Mouse (Mus musculus) myocyte (in vitro differentiated cells): ENCODE measurements around the gene Sash1. TPM values are rescaled to one million over a fixed set of nuclear protein-coding genes. Genes with fewer than 3 reads are reported as not detected.

Experiments used
- H3K27me3 ChIP-seq: one replicate; pipeline ENCODE4 v1.6.1; 2011; ENCODE audit not compliant: control insufficient read depth, insufficient read depth, insufficient read length
- H3K36me3 ChIP-seq: one replicate; pipeline ENCODE4 v1.6.1; 2011; ENCODE audit not compliant: control insufficient read depth, insufficient read depth
- H3K4me2 ChIP-seq: one replicate; pipeline ENCODE4 v1.6.1; 2011; ENCODE audit warnings: low read depth, control low read depth
- H3K4me3 ChIP-seq: one replicate; pipeline ENCODE4 v1.5.1; 2011; ENCODE audit warnings: mild to moderate bottlenecking, control low read depth, moderate library complexity
- H3K79me2 ChIP-seq: one replicate; pipeline ENCODE4 v1.6.1; 2011; ENCODE audit not compliant: control insufficient read depth, insufficient read depth
- H3ac ChIP-seq: one replicate; pipeline ENCODE4 v1.6.1; 2011; ENCODE audit not compliant: control insufficient read depth, insufficient read length
- CEBPB ChIP-seq: IDR thresholded peaks from 2 replicates; pipeline ENCODE4 v1.6.1; 2011; ENCODE audit warnings: mild to moderate bottlenecking, moderate library complexity; ENCODE audit not compliant: poor library complexity, insufficient read depth, severe bottlenecking
- E2F4 ChIP-seq: IDR thresholded peaks from one replicate; pipeline ENCODE4 v1.6.1; 2011; ENCODE audit warnings: mild to moderate bottlenecking, control low read depth, moderate library complexity; ENCODE audit not compliant: insufficient read depth
- MAX ChIP-seq: IDR thresholded peaks from one replicate; pipeline ENCODE4 v1.6.1; 2011; ENCODE audit warnings: low read depth, mild to moderate bottlenecking, control low read depth
- MYOD1 ChIP-seq, 3 experiments: IDR thresholded peaks; one replicate each; pipeline ENCODE4 v1.6.1; 2011; ENCODE audit warnings: control low read depth in 2 of 3, low read depth in 2 of 3, mild to moderate bottlenecking in 2 of 3, moderate library complexity in 1 of 3; ENCODE audit not compliant: insufficient read length in 2 of 3, control insufficient read depth in 1 of 3
- MYOG ChIP-seq, 3 experiments: IDR thresholded peaks; one replicate each; pipeline ENCODE4 v1.6.1; 2011; ENCODE audit warnings: control low read depth in 2 of 3, low read depth in 2 of 3, mild to moderate bottlenecking in 2 of 3; ENCODE audit not compliant: insufficient read length in 2 of 3, control insufficient read depth in 1 of 3, insufficient read depth in 1 of 3
- POLR2A ChIP-seq: IDR thresholded peaks from one replicate; pipeline ENCODE4 v1.6.1; 2011; ENCODE audit warnings: low read depth, mild to moderate bottlenecking, control low read depth, moderate library complexity; ENCODE audit not compliant: insufficient read length
- POLR2AphosphoS2 ChIP-seq: IDR thresholded peaks from one replicate; pipeline ENCODE4 v1.6.1; 2011; ENCODE audit warnings: low read depth, control low read depth; ENCODE audit not compliant: insufficient read length
- REST ChIP-seq: IDR thresholded peaks from one replicate; pipeline ENCODE4 v1.6.1; 2011; ENCODE audit warnings: mild to moderate bottlenecking, control low read depth, moderate library complexity; ENCODE audit not compliant: insufficient read depth, insufficient read length
- SRF ChIP-seq: IDR thresholded peaks from one replicate; pipeline ENCODE4 v1.6.1; 2011; ENCODE audit warnings: low read depth; ENCODE audit not compliant: control insufficient read depth, insufficient read length
- TCF12 ChIP-seq: IDR thresholded peaks from one replicate; pipeline ENCODE4 v1.6.1; 2011; ENCODE audit warnings: mild to moderate bottlenecking, control low read depth; ENCODE audit not compliant: poor library complexity, insufficient read depth, severe bottlenecking
- TCF3 ChIP-seq: IDR thresholded peaks from one replicate; pipeline ENCODE4 v1.6.1; 2011; ENCODE audit warnings: low read depth, control low read depth; ENCODE audit not compliant: insufficient read length
- USF1 ChIP-seq: IDR thresholded peaks from one replicate; pipeline ENCODE4 v1.6.1; 2011; ENCODE audit warnings: low read depth, mild to moderate bottlenecking, control low read depth, moderate library complexity
- polyA plus RNA-seq: library from polyadenylated mRNA; unstranded; fragments of >200 nt; fragmentation: generic; extraction: Trizol; gene quantifications from one replicate; pipeline ENCODE4 v1.2.1, GENCODE M21; 2012; ENCODE audit warnings: missing spikeins

The Sash1 gene
- polyA plus RNA-seq, 1 experiment: 1.9 TPM

GRCm38 (mm10) chr10:8779842-8780241, 106.0 kb downstream of the Sash1 start:
- Histone ChIP-seq H3K36me3 (no peaks in the 10 kb centered on the region), H3K4me2 (no peak overlapping the region), H3K4me3 (no peak overlapping the region), H3K79me2 (no peaks in the 10 kb centered on the region), H3ac (no peak overlapping the region), H3K27me3 (no peaks in the 10 kb centered on the region)
- TF ChIP-seq CEBPB: no peak
- no peak for TF ChIP-seq MYOD1 (IDR thresholded peaks at IDR 0.05; ENCODE audit: control insufficient read depth in 1 of 3, insufficient read length in 2 of 3, low read depth in 2 of 3)
- no peak for TF ChIP-seq USF1
- no peak for TF ChIP-seq MYOG (IDR thresholded peaks at IDR 0.05; ENCODE audit: control insufficient read depth in 1 of 3, insufficient read depth in 1 of 3, insufficient read length in 2 of 3, low read depth in 2 of 3)
- no peak for TF ChIP-seq SRF
- TF ChIP-seq TCF12: no peak
- no peak for TF ChIP-seq POLR2A
- TF ChIP-seq MAX: no peak
- no peak for TF ChIP-seq TCF3
- TF ChIP-seq REST: no peak
- no peak for TF ChIP-seq POLR2AphosphoS2
- no peak for TF ChIP-seq E2F4

DNA sequence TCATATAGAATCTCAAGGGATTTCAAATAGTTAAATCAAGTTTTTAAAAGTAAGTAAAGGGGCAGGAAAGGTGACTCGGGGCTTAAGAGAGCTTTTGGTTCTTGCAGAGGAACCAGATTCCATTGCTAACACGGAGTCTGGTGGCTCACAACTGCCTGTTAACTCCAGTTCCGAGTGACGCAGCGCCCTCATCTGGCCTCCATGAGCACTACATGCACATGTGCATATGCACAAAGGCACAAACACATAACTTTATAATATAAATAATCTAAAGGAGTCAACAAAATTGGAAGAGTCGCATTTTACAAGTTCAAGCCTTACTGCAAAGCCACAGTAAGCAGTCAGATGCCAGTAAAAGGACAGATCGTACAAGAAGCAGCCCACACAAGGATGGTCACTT, 107.0 kb downstream of the Sash1 start:
- no peaks in the 10 kb centered on the region for H3K36me3 ChIP-seq
- no peaks in the 10 kb centered on the region for H3K27me3 ChIP-seq
- no peak overlapping the region for H3K4me3 ChIP-seq
- no peak overlapping the region for H3ac ChIP-seq
- no peaks in the 10 kb centered on the region for H3K79me2 ChIP-seq
- no peak overlapping the region for H3K4me2 ChIP-seq
- TF ChIP-seq POLR2A: no peak
- TF ChIP-seq POLR2AphosphoS2: no peak
- TF ChIP-seq CEBPB: no peak
- TF ChIP-seq USF1: no peak
- TF ChIP-seq TCF3: no peak
- TF ChIP-seq TCF12: no peak
- TF ChIP-seq MYOG (IDR thresholded peaks at IDR 0.05; ENCODE audit: control insufficient read depth in 1 of 3, insufficient read depth in 1 of 3, insufficient read length in 2 of 3, low read depth in 2 of 3): no peak
- no peak for TF ChIP-seq E2F4
- TF ChIP-seq MYOD1 (IDR thresholded peaks at IDR 0.05; ENCODE audit: control insufficient read depth in 1 of 3, insufficient read length in 2 of 3, low read depth in 2 of 3): no peak
- TF ChIP-seq REST: no peak

GRCm38 (mm10) chr10:8777552-8778253, 108.2 kb downstream of the Sash1 start:
- TF ChIP-seq E2F4 (no peak), TCF3 (no peak), CEBPB (no peak), USF1 (no peak), POLR2A (no peak), MAX (no peak), MYOG (IDR thresholded peaks at IDR 0.05; ENCODE audit: control insufficient read depth in 1 of 3, insufficient read depth in 1 of 3, insufficient read length in 2 of 3, low read depth in 2 of 3) (no peak), POLR2AphosphoS2 (no peak)
- Histone ChIP-seq H3ac (no peak overlapping the region), H3K4me2 (no peak overlapping the region), H3K79me2 (no peaks in the 10 kb centered on the region), H3K4me3 (no peak overlapping the region), H3K27me3 (no peaks in the 10 kb centered on the region), H3K36me3 (no peaks in the 10 kb centered on the region)

- no peaks in the 10 kb centered on the region for H3K36me3 ChIP-seq
- H3K27me3 ChIP-seq: no peaks in the 10 kb centered on the region
- TF ChIP-seq MYOD1 (IDR thresholded peaks at IDR 0.05; ENCODE audit: control insufficient read depth in 1 of 3, insufficient read length in 2 of 3, low read depth in 2 of 3): no peak
- no peak for TF ChIP-seq TCF12
- TF ChIP-seq REST: no peak
- no peak for TF ChIP-seq SRF
- TF ChIP-seq MAX: no peak
- no peak for TF ChIP-seq POLR2AphosphoS2
- TF ChIP-seq TCF3: no peak
- no peak for TF ChIP-seq USF1
- no peak for TF ChIP-seq MYOG (IDR thresholded peaks at IDR 0.05; ENCODE audit: control insufficient read depth in 1 of 3, insufficient read depth in 1 of 3, insufficient read length in 2 of 3, low read depth in 2 of 3)
- H3ac ChIP-seq: no peak overlapping the region
- H3K4me3 ChIP-seq: no peak overlapping the region
- no peak overlapping the region for H3K4me2 ChIP-seq
- H3K79me2 ChIP-seq: no peaks in the 10 kb centered on the region
Observed at GRCm38 (mm10) chr10:8776791-8777190, 109.1 kb downstream of the Sash1 start.

DNA sequence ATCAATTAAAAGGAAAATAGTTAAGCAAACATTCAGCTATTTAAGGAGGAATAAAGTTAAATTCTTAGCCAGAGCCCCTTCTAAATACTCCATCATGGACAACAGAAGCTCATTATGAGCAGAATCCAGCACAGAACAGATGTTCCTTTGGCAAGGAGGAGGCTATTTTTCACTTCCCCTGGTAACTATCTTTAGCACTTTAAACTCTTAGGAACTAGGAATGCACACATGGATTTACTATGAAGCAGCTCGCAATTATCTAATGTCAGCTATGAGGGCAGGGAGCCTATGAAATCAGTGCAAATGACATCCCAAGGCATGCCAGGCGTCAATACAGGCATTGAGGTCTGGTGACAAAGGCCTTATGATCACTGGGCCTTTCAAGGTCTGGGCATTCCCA, 110.1 kb downstream of the Sash1 start:
- Histone ChIP-seq H3K4me2 (no peak overlapping the region), H3K27me3 (no peaks in the 10 kb centered on the region)
- TF ChIP-seq E2F4: no peak
- TF ChIP-seq REST: no peak
- no peak for TF ChIP-seq MYOD1 (IDR thresholded peaks at IDR 0.05; ENCODE audit: control insufficient read depth in 1 of 3, insufficient read length in 2 of 3, low read depth in 2 of 3)
- no peak for TF ChIP-seq USF1
- TF ChIP-seq POLR2AphosphoS2: no peak
- TF ChIP-seq SRF: no peak
- no peak for TF ChIP-seq MYOG (IDR thresholded peaks at IDR 0.05; ENCODE audit: control insufficient read depth in 1 of 3, insufficient read depth in 1 of 3, insufficient read length in 2 of 3, low read depth in 2 of 3)
- TF ChIP-seq TCF3: no peak
- no peak for TF ChIP-seq MAX
- TF ChIP-seq CEBPB: no peak
- TF ChIP-seq TCF12: no peak
- TF ChIP-seq POLR2A: no peak

More for the DNA sequence above, 110.1 kb downstream of the Sash1 start:
- Histone ChIP-seq H3K4me3 (no peak overlapping the region), H3ac (no peak overlapping the region), H3K79me2 (no peaks in the 10 kb centered on the region), H3K36me3 (no peaks in the 10 kb centered on the region)
